Mouse (Mus musculus) cerebellum, adult (tissue): Measurements from ENCODE around the gene Slc4a1.

Experiments
- ATAC-seq: cut with Nextera tagmentation; 2 replicates; pipeline ENCODE4 v1.9.2; 2017; ENCODE audit warnings: mild to moderate bottlenecking, moderate library complexity, mixed read lengths; ENCODE audit not compliant: insufficient number of reproducible peaks, low FRiP score, low TSS enrichment

Gene Slc4a1

GRCm38 (mm10) chr11:102333061-102333460 is 32.9 kb downstream of the Slc4a1 start:
- ATAC-seq: no peak

- ATAC-seq: no peak
Measured at GRCm38 (mm10) chr11:102331806-102332205, 34.2 kb downstream of the Slc4a1 start.

GRCm38 (mm10) chr11:102330039-102330438 is 36.0 kb downstream of the Slc4a1 start:
- ATAC-seq: no peak

GRCm38 (mm10) chr11:102329518-102329917 is 36.5 kb downstream of the Slc4a1 start:
- ATAC-seq: no peak

- ATAC-seq: no peak
Measured at GRCm38 (mm10) chr11:102327839-102328238, 38.2 kb downstream of the Slc4a1 start.

- ATAC-seq: no peak
Measured at GRCm38 (mm10) chr11:102327250-102327649, 38.8 kb downstream of the Slc4a1 start.

GRCm38 (mm10) chr11:102323516-102323915 is 42.5 kb downstream of the Slc4a1 start:
- no peak for ATAC-seq

GRCm38 (mm10) chr11:102321931-102322330 is 44.1 kb downstream of the Slc4a1 start:
- no peak for ATAC-seq

GRCm38 (mm10) chr11:102320686-102321005 is 45.4 kb downstream of the Slc4a1 start:
- ATAC-seq: no peak

- peak; percentile 54; the same call in 1 of the 2 replicates for ATAC-seq
Measured at GRCm38 (mm10) chr11:102319941-102320685, 45.9 kb downstream of the Slc4a1 start.

GRCm38 (mm10) chr11:102319410-102319792 is 46.6 kb downstream of the Slc4a1 start, which contains the start of gene Ubtf:
TSS of gene Ubtf (minus strand) at chr11:102319742.
- ATAC-seq: peak; percentile 63

- ATAC-seq: no peak
Measured at GRCm38 (mm10) chr11:102318576-102319409, 47.2 kb downstream of the Slc4a1 start.

GRCm38 (mm10) chr11:102317901-102318575 is 48.0 kb downstream of the Slc4a1 start:
- no peak for ATAC-seq

GRCm38 (mm10) chr11:102317298-102317900 is 48.6 kb downstream of the Slc4a1 start:
- no peak for ATAC-seq

- ATAC-seq: peak; percentile 10; the same call in 1 of the 2 replicates
Measured at GRCm38 (mm10) chr11:102316572-102317297, 49.3 kb downstream of the Slc4a1 start.

GRCm38 (mm10) chr11:102315690-102316571 is 50.1 kb downstream of the Slc4a1 start:
- ATAC-seq: 0 out of 2 replicates have a peak, but pooled peaks have one; percentile 0

- no peak for ATAC-seq
Measured at GRCm38 (mm10) chr11:102314321-102314720, 51.7 kb downstream of the Slc4a1 start.

- ATAC-seq: no peak
Measured at GRCm38 (mm10) chr11:102312586-102312985, 53.4 kb downstream of the Slc4a1 start.

- ATAC-seq: no peak
Measured at GRCm38 (mm10) chr11:102311966-102312365, 54.0 kb downstream of the Slc4a1 start.
